Mouse (Mus musculus) CH12.LX (cell line): ENCODE data around the gene Ank3.

ENCODE experiments used
- CTCF ChIP-seq, 2 experiments: IDR thresholded peaks in 1 of 2; conservative IDR thresholded peaks in 1 of 2; 2 replicates each; pipeline ENCODE4 v1.5.1; 2011 to 2012; ENCODE audit warnings: low read depth in 2 of 2, low read length in 2 of 2, improper control_type of control experiment in 1 of 2, inconsistent platforms in 1 of 2, mild to moderate bottlenecking in 1 of 2, moderate library complexity in 1 of 2
- EP300 ChIP-seq: IDR thresholded peaks from 2 replicates; pipeline ENCODE4 v1.6.1; 2011; ENCODE audit warnings: low read length, improper control_type of control experiment
- ETS1 ChIP-seq: conservative IDR thresholded peaks from 2 replicates; pipeline ENCODE4 v1.6.1; 2012; ENCODE audit warnings: low read depth, mild to moderate bottlenecking, inconsistent platforms, low read length, improper control_type of control experiment, moderate library complexity
- MAZ ChIP-seq: IDR thresholded peaks from 2 replicates; pipeline ENCODE4 v1.6.1; 2012; ENCODE audit warnings: low read depth, mild to moderate bottlenecking, inconsistent platforms, low read length, improper control_type of control experiment, moderate library complexity
- MXI1 ChIP-seq: IDR thresholded peaks from 2 replicates; pipeline ENCODE4 v1.6.1; 2011; ENCODE audit warnings: mild to moderate bottlenecking, low read depth, low read length, improper control_type of control experiment
- NRF1 ChIP-seq: IDR thresholded peaks from 2 replicates; pipeline ENCODE4 v1.6.1; 2014; ENCODE audit warnings: low read depth, mild to moderate bottlenecking, inconsistent platforms, low read length, improper control_type of control experiment, moderate library complexity
- POLR2A ChIP-seq: IDR thresholded peaks from 2 replicates; pipeline ENCODE4 v1.6.1; 2011; ENCODE audit warnings: low read depth, mild to moderate bottlenecking, improper control_type of control experiment, low read length
- POLR2AphosphoS2 ChIP-seq: IDR thresholded peaks from 2 replicates; pipeline ENCODE4 v1.6.1; 2011; ENCODE audit warnings: low read depth, low read length, improper control_type of control experiment
- RAD21 ChIP-seq: IDR thresholded peaks from 2 replicates; pipeline ENCODE4 v1.6.1; 2011; ENCODE audit warnings: low read depth, mild to moderate bottlenecking, low read length, improper control_type of control experiment, moderate library complexity
- USF1 ChIP-seq: IDR thresholded peaks from 2 replicates; pipeline ENCODE4 v1.6.1; 2014; ENCODE audit warnings: low read depth, mild to moderate bottlenecking, inconsistent platforms, low read length, improper control_type of control experiment
- USF2 ChIP-seq: conservative IDR thresholded peaks from 2 replicates; pipeline ENCODE4 v1.6.1; 2011; ENCODE audit warnings: low read depth, low read length, improper control_type of control experiment

GRCm38 (mm10) chr10:70011738-70012137 lies 613.2 kb downstream of the Ank3 start:
- no peak for TF ChIP-seq ETS1
- TF ChIP-seq USF1, result no peak
- no peak for TF ChIP-seq CTCF (conservative IDR thresholded peaks at IDR 0.05 in 1 of 2, IDR thresholded peaks at IDR 0.05 in 1 of 2; ENCODE audit: low read depth in 2 of 2, low read length in 2 of 2)
- no peak for TF ChIP-seq MXI1
- no peak for TF ChIP-seq EP300
- TF ChIP-seq POLR2A, result no peak
- TF ChIP-seq RAD21, result no peak
- no peak for TF ChIP-seq NRF1
- TF ChIP-seq POLR2AphosphoS2, result no peak
- TF ChIP-seq MAZ, result no peak
- no peak for TF ChIP-seq USF2
